Mouse (Mus musculus) bone marrow macrophage, adult 2 months (primary cell): ENCODE results near the gene Olfr139.

Experiments
- CTCF ChIP-seq: IDR thresholded peaks from 2 replicates; pipeline ENCODE4 v1.5.1; 2012; ENCODE audit warnings: low read depth, mild to moderate bottlenecking, low read length, moderate library complexity
- POLR2A ChIP-seq: IDR thresholded peaks from 2 replicates; pipeline ENCODE4 v1.6.1; 2012; ENCODE audit warnings: mild to moderate bottlenecking, low read depth, low read length, borderline replicate concordance

DNA sequence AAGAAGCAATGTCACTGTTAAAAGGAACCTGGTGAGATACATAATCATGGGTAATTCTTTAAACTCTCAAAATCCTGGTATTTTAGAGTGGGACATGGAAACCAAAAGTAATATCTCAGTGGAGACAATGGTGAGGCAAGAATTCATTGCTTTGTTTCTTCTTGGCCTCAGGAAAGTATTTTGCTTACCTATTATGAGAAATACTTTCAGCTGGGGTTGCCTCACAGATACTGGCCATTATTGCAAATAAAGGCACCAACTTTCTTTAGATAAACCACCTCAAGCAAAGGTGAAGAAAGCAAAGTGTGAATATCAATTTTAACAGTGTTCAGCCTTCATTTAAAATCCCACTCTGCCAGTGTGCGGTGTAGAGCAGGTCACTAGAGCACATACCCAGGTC is 13.3 kb upstream of the Olfr139 start, which contains the start of gene Zfp616:
- TF ChIP-seq CTCF (no peak), POLR2A (no peak)
